Mouse (Mus musculus): Measurements from ENCODE around the gene Fibcd1.

GRCm38 (mm10) chr2:31865322-31865721 lies 19.5 kb upstream of the Fibcd1 start:
- TF ChIP-seq POLR2A (IDR thresholded peaks at IDR 0.05; ENCODE audit: borderline replicate concordance, control insufficient read depth, low read depth, low read length) (no peak), CTCF (IDR thresholded peaks at IDR 0.05; ENCODE audit: control insufficient read depth, insufficient read depth, low read length) (no peak)
